Mouse (Mus musculus) C2C12 (cell line): ENCODE measurements around the gene Catsperd.

Experiments used
- CEBPB ChIP-seq: IDR thresholded peaks from one replicate; pipeline ENCODE4 v1.6.1; 2011; ENCODE audit warnings: low read depth, mild to moderate bottlenecking, control low read depth, moderate library complexity
- CTCF ChIP-seq: IDR thresholded peaks from one replicate; pipeline ENCODE4 v1.5.1; 2011; ENCODE audit not compliant: control insufficient read depth, insufficient read depth, insufficient read length
- MAX ChIP-seq: IDR thresholded peaks from one replicate; pipeline ENCODE4 v1.6.1; 2011; ENCODE audit warnings: mild to moderate bottlenecking, control low read depth
- MYOD1 ChIP-seq: IDR thresholded peaks from one replicate; pipeline ENCODE4 v1.6.1; 2011; ENCODE audit warnings: low read depth; ENCODE audit not compliant: control insufficient read depth, insufficient read length
- MYOG ChIP-seq: IDR thresholded peaks from one replicate; pipeline ENCODE4 v1.6.1; 2011; ENCODE audit not compliant: control insufficient read depth, insufficient read length; ENCODE audit errors: extremely low read depth
- USF1 ChIP-seq: IDR thresholded peaks from one replicate; pipeline ENCODE4 v1.6.1; 2011; ENCODE audit warnings: low read depth, mild to moderate bottlenecking, control low read depth, moderate library complexity

DNA sequence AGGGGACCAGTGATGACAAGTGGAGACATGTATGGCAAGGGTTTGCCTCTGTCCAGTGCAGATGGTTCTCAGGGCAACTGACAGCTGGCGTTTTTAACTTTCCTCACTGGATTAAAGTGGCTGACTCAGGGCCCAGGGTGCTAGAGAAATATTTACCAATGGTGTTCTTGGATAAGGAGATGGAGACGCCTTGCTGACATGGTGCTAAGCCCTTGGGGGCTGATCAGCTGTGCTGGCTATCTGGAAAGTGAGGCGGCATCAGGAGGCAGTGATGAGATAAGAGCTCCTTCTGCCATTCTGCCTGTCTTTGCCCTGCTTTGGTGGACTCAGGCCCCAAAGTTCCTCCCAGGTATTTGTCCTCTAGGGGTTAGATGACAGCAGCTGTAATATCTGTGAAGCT, 54.9 kb downstream of the Catsperd start:
- no peak for TF ChIP-seq CTCF
- no peak for TF ChIP-seq CEBPB
- TF ChIP-seq MAX, result no peak
- TF ChIP-seq MYOD1, result no peak
- TF ChIP-seq USF1, result no peak
- no peak for TF ChIP-seq MYOG
